Mouse (Mus musculus) lung, postnatal 0 days (tissue): ENCODE data around the gene Cyp2j7. TPM values are rescaled to one million over a fixed set of nuclear protein-coding genes. Genes with fewer than 3 reads are reported as not detected.
"Not testable (repeated sequence)": the region's sequence is repeated elsewhere in the genome, so short reads cannot be mapped to it uniquely, and the experiment has no call there.

ENCODE experiments used
- ATAC-seq: fragments of 200-750 bp; cut with Nextera tagmentation; 2 replicates; pipeline ENCODE4 v1.8.0; 2017; ENCODE audit warnings: moderate library complexity
- DNase-seq: peaks from one replicate; pipeline ENCODE4 v3.0.0-alpha.2; 2016; ENCODE audit warnings: low spot score
- H3K27ac ChIP-seq: fragments of 300-500 bp; sonication (generic); 2 replicates; pipeline ENCODE4 v1.5.1; 2014; ENCODE audit warnings: antibody characterized with exemption, mild to moderate bottlenecking, low read length, mixed read lengths
- H3K27me3 ChIP-seq: fragments of 300-500 bp; sonication (generic); replicated peaks from 2 replicates; pipeline ENCODE4 v1.6.1; 2014; ENCODE audit warnings: low read length, mixed read lengths; ENCODE audit not compliant: insufficient read depth
- H3K36me3 ChIP-seq: fragments of 300-500 bp; sonication (generic); 2 replicates; pipeline ENCODE4 v1.6.1; 2014; ENCODE audit warnings: low read length, mixed read lengths; ENCODE audit not compliant: insufficient read depth
- H3K4me1 ChIP-seq: fragments of 300-500 bp; sonication (generic); 2 replicates; pipeline ENCODE4 v1.6.1; 2014; ENCODE audit warnings: antibody characterized with exemption, low read depth, low read length, mixed read lengths; ENCODE audit not compliant: insufficient read depth
- H3K4me2 ChIP-seq: fragments of 300-500 bp; sonication (generic); replicated peaks from 2 replicates; pipeline ENCODE4 v1.6.1; 2014; ENCODE audit warnings: low read depth, mild to moderate bottlenecking, low read length, moderate library complexity, mixed read lengths
- H3K4me3 ChIP-seq: fragments of 300-500 bp; sonication (generic); 2 replicates; pipeline ENCODE4 v1.5.1; 2014; ENCODE audit warnings: low read depth, low read length
- H3K9ac ChIP-seq: fragments of 300-500 bp; sonication (generic); replicated peaks from 2 replicates; pipeline ENCODE4 v1.6.1; 2014; ENCODE audit warnings: low read depth, mild to moderate bottlenecking
- H3K9me3 ChIP-seq: fragments of 300-500 bp; sonication (generic); 2 replicates; pipeline ENCODE4 v1.6.1; 2016; ENCODE audit warnings: low read length, mixed read lengths
- CTCF ChIP-seq: IDR thresholded peaks from 2 replicates; pipeline ENCODE4 v1.5.1; 2016; ENCODE audit warnings: antibody characterized with exemption, mild to moderate bottlenecking
- EP300 ChIP-seq: IDR thresholded peaks from 2 replicates; pipeline ENCODE4 v1.6.1; 2016; ENCODE audit warnings: antibody characterized with exemption, mild to moderate bottlenecking, control low read depth
- WGBS: fragments of 180-500 bp; shearing (Covaris S2); extraction: QIAGEN DNeasy Blood & Tissue Kit; methylation state at CpG from one replicate; pipeline ENCODE4 v1.1.7; 2014; 5-methylcytosine and 5-hydroxymethylcytosine counted together
- polyA plus RNA-seq: library from polyadenylated mRNA; unstranded; fragments of >200 nt; fragmentation: Nextera tagmentation; extraction: Ambion mirVana; gene quantifications from 2 replicates; pipeline ENCODE4 v1.2.1, GENCODE M21; 2015

Gene Cyp2j7
- not detected in 2 replicates for polyA plus RNA-seq

DNA sequence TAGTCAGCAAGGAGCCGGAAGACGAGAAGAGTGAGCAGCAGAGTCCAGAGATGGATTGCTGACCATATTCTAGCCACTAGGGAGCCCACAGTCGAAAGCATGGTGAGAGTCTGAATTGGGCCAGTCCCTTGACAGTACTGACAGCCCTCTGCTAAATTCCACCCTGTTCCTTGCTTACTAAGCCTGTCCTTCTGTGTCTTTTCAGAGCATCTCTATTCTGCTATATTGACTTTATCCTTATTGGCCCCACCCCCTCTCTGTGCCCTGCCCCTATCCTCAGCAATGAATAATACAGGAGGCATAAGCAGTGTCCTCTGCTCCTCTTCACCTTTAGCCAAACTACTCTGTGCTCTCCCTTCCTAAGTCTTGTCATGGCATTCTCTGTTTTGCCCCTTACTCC is at the start of gene Cyp2j7:
TSS of gene Cyp2j7 (minus strand) at position 101 of the 400 bp plus-strand sequence.
- no peaks in the 10 kb centered on the region for H3K36me3 ChIP-seq
- H3K9me3 ChIP-seq, result no peaks in the 10 kb centered on the region
- H3K4me3 ChIP-seq, result no peak within 1 kb of the TSS
- TF ChIP-seq EP300 (no peak), CTCF (no peak)
- H3K4me1 ChIP-seq, result no peaks in the 10 kb centered on the region
- H3K27me3 ChIP-seq, result no peaks in the 10 kb centered on the region
- no peak within 1 kb of the TSS for H3K27ac ChIP-seq
- H3K9ac ChIP-seq, result no peak within 1 kb of the TSS
- WGBS, result 61% methylated on average over 3 of the region's 3 CpGs
- H3K4me2 ChIP-seq, result no peak within 1 kb of the TSS
- no peak for ATAC-seq
- no peak for DNase-seq

DNA sequence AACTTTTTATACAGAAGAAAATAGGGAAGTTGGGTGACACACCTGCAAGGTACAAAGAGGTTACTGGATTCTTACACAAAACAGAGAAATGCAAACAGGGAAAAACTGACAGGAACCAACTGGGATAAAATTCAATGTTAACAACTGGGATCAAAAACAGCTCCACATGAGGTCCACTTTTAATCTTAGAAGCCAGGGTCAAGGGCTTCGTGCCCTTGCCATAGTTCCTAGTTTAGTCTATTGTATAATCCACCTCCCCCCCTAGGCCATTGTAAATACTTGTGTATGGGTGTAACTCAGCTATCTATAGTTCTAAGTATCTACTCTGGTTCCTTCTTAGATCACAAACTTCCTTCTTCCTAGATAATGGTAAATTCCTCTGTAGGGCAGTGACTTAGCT is 40.4 kb upstream of the Cyp2j7 start:
- not testable (repeated sequence) for H3K4me1 ChIP-seq, H3K9ac ChIP-seq, H3K9me3 ChIP-seq, H3K4me2 ChIP-seq, H3K27ac ChIP-seq, H3K4me3 ChIP-seq, DNase-seq, H3K36me3 ChIP-seq, H3K27me3 ChIP-seq, ATAC-seq
- 22% methylated on average over 1 of the region's 1 CpGs for WGBS

- ATAC-seq (no peak), DNase-seq (peak; percentile 18)
- Histone ChIP-seq H3K27me3 (no peaks in the 10 kb centered on the region), H3K4me1 (no peaks in the 10 kb centered on the region), H3K4me3 (no peak overlapping the region), H3K9me3 (no peaks in the 10 kb centered on the region), H3K4me2 (no peak overlapping the region), H3K36me3 (no peaks in the 10 kb centered on the region), H3K9ac (no peak overlapping the region), H3K27ac (no peak overlapping the region)
- TF ChIP-seq EP300, result no peak
- TF ChIP-seq CTCF, result peak; percentile 52
Measured at GRCm38 (mm10) chr4:96273907-96274306, 37.4 kb upstream of the Cyp2j7 start.

GRCm38 (mm10) chr4:96196701-96197100 is 39.8 kb downstream of the Cyp2j7 start:
- H3K27me3 ChIP-seq, result no peaks in the 10 kb centered on the region
- TF ChIP-seq CTCF (no peak), EP300 (no peak)
- ATAC-seq, result no peak
- 55% methylated on average over 1 of the region's 1 CpGs for WGBS
- no peak overlapping the region for H3K4me3 ChIP-seq
- H3K9ac ChIP-seq, result no peak overlapping the region
- no peaks in the 10 kb centered on the region for H3K9me3 ChIP-seq
- no peak overlapping the region for H3K4me2 ChIP-seq
- no peaks in the 10 kb centered on the region for H3K4me1 ChIP-seq
- H3K27ac ChIP-seq, result no peak overlapping the region
- no peak for DNase-seq
- no peaks in the 10 kb centered on the region for H3K36me3 ChIP-seq

DNA sequence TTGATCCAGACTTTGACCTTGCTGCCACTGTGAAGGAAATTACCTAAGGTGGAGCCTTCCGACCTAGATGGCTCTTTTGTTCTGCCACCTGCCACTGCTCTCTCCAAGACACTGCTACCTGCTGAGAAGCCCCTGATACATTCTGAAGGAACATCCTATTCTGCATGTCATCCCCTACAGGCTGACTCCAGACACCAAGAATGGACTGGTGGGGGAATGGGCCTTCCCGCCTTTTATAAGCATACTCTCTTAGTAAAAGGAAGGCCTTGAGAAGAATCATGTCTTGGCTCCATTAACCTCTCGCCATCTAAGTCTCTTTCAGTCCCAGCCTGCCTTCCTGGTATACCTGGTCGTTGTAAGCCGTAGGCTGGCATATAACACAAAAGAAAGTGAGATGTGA is 47.1 kb downstream of the Cyp2j7 start:
- H3K4me3 ChIP-seq, H3K9me3 ChIP-seq, H3K36me3 ChIP-seq, H3K4me2 ChIP-seq, H3K4me1 ChIP-seq, H3K27ac ChIP-seq, ATAC-seq, DNase-seq, H3K27me3 ChIP-seq, H3K9ac ChIP-seq: not testable (repeated sequence)
- 82% methylated on average over 5 of the region's 5 CpGs for WGBS

GRCm38 (mm10) chr4:96188671-96189070 is 47.8 kb downstream of the Cyp2j7 start:
- not testable (repeated sequence) for ATAC-seq, H3K27ac ChIP-seq, H3K4me1 ChIP-seq

DNA sequence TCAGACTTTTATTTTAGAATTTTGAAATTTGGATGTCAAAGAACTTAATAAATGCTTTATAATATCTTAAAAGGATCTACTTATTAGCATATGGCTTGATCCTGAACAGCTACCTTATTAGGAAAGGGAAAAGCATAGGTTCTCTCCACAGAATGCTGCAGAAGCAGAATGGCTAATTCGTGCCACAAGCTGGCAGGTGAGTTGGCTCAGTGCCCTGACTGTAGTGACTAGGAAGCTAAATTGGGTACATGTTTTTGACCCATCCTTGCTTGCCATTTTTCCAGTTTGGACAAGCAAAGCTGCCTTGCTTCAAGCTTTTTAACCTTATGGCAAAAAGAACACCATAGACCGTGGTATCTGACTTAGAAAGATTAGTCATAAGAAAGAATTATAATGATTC is 48.3 kb downstream of the Cyp2j7 start:
- 85% methylated on average over 2 of the region's 2 CpGs for WGBS

More at GRCm38 (mm10) chr4:96188671-96189070, 47.8 kb downstream of the Cyp2j7 start:
- H3K9ac ChIP-seq, H3K36me3 ChIP-seq, H3K4me3 ChIP-seq, H3K9me3 ChIP-seq, DNase-seq, H3K27me3 ChIP-seq, H3K4me2 ChIP-seq: not testable (repeated sequence)
- WGBS, result 78% methylated on average over 2 of the region's 2 CpGs

GRCm38 (mm10) chr4:96184716-96185115 is 51.7 kb downstream of the Cyp2j7 start:
- H3K9ac ChIP-seq, H3K4me2 ChIP-seq, DNase-seq, H3K4me3 ChIP-seq, H3K9me3 ChIP-seq, H3K4me1 ChIP-seq, H3K27ac ChIP-seq, ATAC-seq, H3K27me3 ChIP-seq, H3K36me3 ChIP-seq: not testable (repeated sequence)
- 92% methylated on average over 2 of the region's 2 CpGs for WGBS

More for the DNA sequence above, 48.3 kb downstream of the Cyp2j7 start:
- not testable (repeated sequence) for H3K4me1 ChIP-seq, ATAC-seq, H3K9me3 ChIP-seq, H3K36me3 ChIP-seq, H3K27me3 ChIP-seq, H3K4me2 ChIP-seq, H3K4me3 ChIP-seq, DNase-seq, H3K9ac ChIP-seq, H3K27ac ChIP-seq
